Mouse (Mus musculus): ENCODE measurements around the gene Sypl2. TPM values are rescaled to one million over a fixed set of nuclear protein-coding genes. Genes with fewer than 3 reads are reported as not detected.

Sypl2 gene
- total and polyA plus RNA-seq, 3 experiments: not detected

DNA sequence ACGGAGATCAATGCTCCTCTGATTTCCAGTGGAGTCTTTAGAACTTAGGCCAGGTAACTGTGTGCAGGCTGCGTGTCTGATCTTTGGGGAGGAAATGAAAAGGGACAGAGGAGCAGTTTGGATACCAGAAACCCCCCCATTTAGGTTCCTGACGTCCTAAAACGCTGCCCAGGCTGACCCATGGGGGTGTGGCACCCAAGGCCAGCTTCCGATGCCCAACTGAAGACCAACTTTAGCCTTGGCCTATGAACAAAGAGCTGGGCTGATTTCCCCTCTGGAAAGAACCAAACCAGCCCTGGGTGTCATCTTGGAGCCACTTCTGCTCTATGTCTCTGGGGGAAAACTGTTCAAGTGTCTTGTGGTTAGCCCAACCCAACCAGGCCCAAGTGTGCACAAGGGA is 62.4 kb downstream of the Sypl2 start:
- no peaks in the 10 kb centered on the region for H3K4me1 ChIP-seq (ENCODE audit: control insufficient read depth in 1 of 2, insufficient read depth in 2 of 2, low read length in 2 of 2)
- no peak for DNase-seq (ENCODE audit: low read depth, low spot score)
- no peak overlapping the region for H3K4me3 ChIP-seq (ENCODE audit: control insufficient read depth in 1 of 2, insufficient read depth in 1 of 2, low read depth in 2 of 2, low read length in 2 of 2)
- no peaks in the 10 kb centered on the region for H3K36me3 ChIP-seq (ENCODE audit: control insufficient read depth in 1 of 2, insufficient read depth in 2 of 2, low read length in 2 of 2)
- H3K9ac ChIP-seq (ENCODE audit: control insufficient read depth, low read depth, low read length, poor library complexity, severe bottlenecking): no peak overlapping the region
- H3K9me3 ChIP-seq (replicated peaks; ENCODE audit: insufficient read depth, low read length): no peaks in the 10 kb centered on the region
- peaks cover 4 to 13% of the 10 kb centered on the region in 2 experiments; a peak in 3 of 4 replicates for H3K27me3 ChIP-seq (ENCODE audit: control insufficient read depth in 1 of 2, insufficient read depth in 2 of 2, low read length in 2 of 2)
- no peak for TF ChIP-seq ZNF384 (IDR thresholded peaks at IDR 0.05; ENCODE audit: low read depth, low read length)
- no peak for TF ChIP-seq KAT2A (conservative IDR thresholded peaks at IDR 0.05; ENCODE audit: low read depth, low read length)
- TF ChIP-seq POLR2A (IDR thresholded peaks at IDR 0.05; ENCODE audit: control insufficient read depth in 1 of 2, insufficient read depth in 1 of 2, low read depth in 1 of 2, low read length in 2 of 2, poor library complexity in 1 of 2): no peak
- TF ChIP-seq ETS1 (IDR thresholded peaks at IDR 0.05; ENCODE audit: low read depth, low read length): no peak
- TF ChIP-seq EP300 (IDR thresholded peaks at IDR 0.05; ENCODE audit: low read depth in 1 of 2, low read length in 2 of 2): no peak
- TF ChIP-seq POLR2AphosphoS2 (IDR thresholded peaks at IDR 0.05; ENCODE audit: low read length): no peak
- H3K79me2 ChIP-seq (ENCODE audit: control insufficient read depth, insufficient read depth, low read length, poor library complexity): no peaks in the 10 kb centered on the region
- no peak overlapping the region for H3K27ac ChIP-seq (ENCODE audit: control insufficient read depth, low read depth, low read length)

Other genes with a start within 250 kb of the Sypl2 start
- not detected in 2 replicates for gene Gstm2, start 240.2 kb downstream of the Sypl2 start, total RNA-seq (2012; rRNA removed)
- not detected for gene Gstm2, start 240.2 kb downstream of the Sypl2 start, polyA plus RNA-seq (2012; ENCODE audit: insufficient read depth in 1 of 2, insufficient read length in 2 of 2, low read depth in 1 of 2, low replicate concordance in 2 of 2, missing spikeins in 1 of 2)
- gene Gstm1, start 208.7 kb downstream of the Sypl2 start, total RNA-seq (2012; rRNA removed): 0.20 and 0.31 TPM in 2 replicates
- gene Gstm1, start 208.7 kb downstream of the Sypl2 start, polyA plus RNA-seq (2012; ENCODE audit: insufficient read depth in 1 of 2, insufficient read length in 2 of 2, low read depth in 1 of 2, low replicate concordance in 2 of 2, missing spikeins in 1 of 2): 1 to 10 TPM in 1 of 2 experiments, not detected in 1; 6.7 TPM
- gene Gstm4, start 181.8 kb downstream of the Sypl2 start, total RNA-seq (2012; rRNA removed): 1.3 and 1.4 TPM in 2 replicates
- 1 to 10 TPM in 1 of 2 experiments, not detected in 1; 7.4 TPM for gene Gstm4, start 181.8 kb downstream of the Sypl2 start, polyA plus RNA-seq (2012; ENCODE audit: insufficient read depth in 1 of 2, insufficient read length in 2 of 2, low read depth in 1 of 2, low replicate concordance in 2 of 2, missing spikeins in 1 of 2)
- gene Ampd2, start 140.0 kb downstream of the Sypl2 start, total RNA-seq (2012; rRNA removed): 54.9 and 69.1 TPM in 2 replicates
- 100 to 1,000 TPM in 1 of 2 experiments, not detected in 1; 201 TPM for gene Ampd2, start 140.0 kb downstream of the Sypl2 start, polyA plus RNA-seq (2012; ENCODE audit: insufficient read depth in 1 of 2, insufficient read length in 2 of 2, low read depth in 1 of 2, low replicate concordance in 2 of 2, missing spikeins in 1 of 2)
- 4.7 and 6.4 TPM in 2 replicates for gene Gnat2, start 133.9 kb downstream of the Sypl2 start, total RNA-seq (2012; rRNA removed)
- gene Gnat2, start 133.9 kb downstream of the Sypl2 start, polyA plus RNA-seq (2012; ENCODE audit: insufficient read depth in 1 of 2, insufficient read length in 2 of 2, low read depth in 1 of 2, low replicate concordance in 2 of 2, missing spikeins in 1 of 2): 10 to 100 TPM in 1 of 2 experiments, not detected in 1; 12.4 TPM
- 92.1 and 111 TPM in 2 replicates for gene Gnai3, start 80.5 kb downstream of the Sypl2 start, total RNA-seq (2012; rRNA removed)
- 10 to 100 TPM; 74.2 to 96.4 TPM for gene Gnai3, start 80.5 kb downstream of the Sypl2 start, polyA plus RNA-seq (2012; ENCODE audit: insufficient read depth in 1 of 2, insufficient read length in 2 of 2, low read depth in 1 of 2, low replicate concordance in 2 of 2, missing spikeins in 1 of 2)
- 0.04 and 0.07 TPM in 2 replicates for gene Gpr61, start 71.8 kb downstream of the Sypl2 start, total RNA-seq (2012; rRNA removed)
- gene Gpr61, start 71.8 kb downstream of the Sypl2 start, polyA plus RNA-seq (2012; ENCODE audit: insufficient read depth in 1 of 2, insufficient read length in 2 of 2, low read depth in 1 of 2, low replicate concordance in 2 of 2, missing spikeins in 1 of 2): under 1 TPM in 1 of 2 experiments, not detected in 1; 0.07 TPM
- 3.7 and 4.6 TPM in 2 replicates for gene Amigo1, start 40.3 kb downstream of the Sypl2 start, total RNA-seq (2012; rRNA removed)
- gene Amigo1, start 40.3 kb downstream of the Sypl2 start, polyA plus RNA-seq (2012; ENCODE audit: insufficient read depth in 1 of 2, insufficient read length in 2 of 2, low read depth in 1 of 2, low replicate concordance in 2 of 2, missing spikeins in 1 of 2): 1 to 10 TPM in 1 of 2 experiments, not detected in 1; 9.5 TPM
- 2.9 and 3.6 TPM in 2 replicates for gene Cyb561d1, start 25.4 kb downstream of the Sypl2 start, total RNA-seq (2012; rRNA removed)
- 1 to 10 TPM in 1 of 2 experiments, not detected in 1; 5.9 TPM for gene Cyb561d1, start 25.4 kb downstream of the Sypl2 start, polyA plus RNA-seq (2012; ENCODE audit: insufficient read depth in 1 of 2, insufficient read length in 2 of 2, low read depth in 1 of 2, low replicate concordance in 2 of 2, missing spikeins in 1 of 2)
- 4.4 and 5.6 TPM in 2 replicates for gene Atxn7l2, start 15.7 kb downstream of the Sypl2 start, total RNA-seq (2012; rRNA removed)
- gene Atxn7l2, start 15.7 kb downstream of the Sypl2 start, polyA plus RNA-seq (2012; ENCODE audit: insufficient read depth in 1 of 2, insufficient read length in 2 of 2, low read depth in 1 of 2, low replicate concordance in 2 of 2, missing spikeins in 1 of 2): 10 to 100 TPM in 1 of 2 experiments, not detected in 1; 14.6 TPM
- gene Psma5, start 30.3 kb upstream of the Sypl2 start, total RNA-seq (2012; rRNA removed): 353 and 414 TPM in 2 replicates
- gene Psma5, start 30.3 kb upstream of the Sypl2 start, polyA plus RNA-seq (2012; ENCODE audit: insufficient read depth in 1 of 2, insufficient read length in 2 of 2, low read depth in 1 of 2, low replicate concordance in 2 of 2, missing spikeins in 1 of 2): 100 to 1,000 TPM in 1 of 2 experiments, not detected in 1; 429 TPM
- gene Sort1, start 57.4 kb upstream of the Sypl2 start, total RNA-seq (2012; rRNA removed): 10.2 and 12.3 TPM in 2 replicates
- 10 to 100 TPM; 22.7 to 28.3 TPM for gene Sort1, start 57.4 kb upstream of the Sypl2 start, polyA plus RNA-seq (2012; ENCODE audit: insufficient read depth in 1 of 2, insufficient read length in 2 of 2, low read depth in 1 of 2, low replicate concordance in 2 of 2, missing spikeins in 1 of 2)
- gene Mybphl, start 138.3 kb upstream of the Sypl2 start, total RNA-seq (2012; rRNA removed): not detected in 2 replicates
- not detected for gene Mybphl, start 138.3 kb upstream of the Sypl2 start, polyA plus RNA-seq (2012; ENCODE audit: insufficient read depth in 1 of 2, insufficient read length in 2 of 2, low read depth in 1 of 2, low replicate concordance in 2 of 2, missing spikeins in 1 of 2)
- gene Psrc1, start 157.2 kb upstream of the Sypl2 start, total RNA-seq (2012; rRNA removed): 12.5 and 14.6 TPM in 2 replicates
- 10 to 100 TPM in 1 of 2 experiments, not detected in 1; 37.3 TPM for gene Psrc1, start 157.2 kb upstream of the Sypl2 start, polyA plus RNA-seq (2012; ENCODE audit: insufficient read depth in 1 of 2, insufficient read length in 2 of 2, low read depth in 1 of 2, low replicate concordance in 2 of 2, missing spikeins in 1 of 2)
- gene Celsr2, start 188.9 kb upstream of the Sypl2 start, total RNA-seq (2012; rRNA removed): not detected in 2 replicates
- gene Celsr2, start 188.9 kb upstream of the Sypl2 start, polyA plus RNA-seq (2012; ENCODE audit: insufficient read depth in 1 of 2, insufficient read length in 2 of 2, low read depth in 1 of 2, low replicate concordance in 2 of 2, missing spikeins in 1 of 2): under 1 TPM in 1 of 2 experiments, not detected in 1; 0.04 TPM
- gene Sars, start 218.6 kb upstream of the Sypl2 start, total RNA-seq (2012; rRNA removed): 202 and 283 TPM in 2 replicates
- gene Sars, start 218.6 kb upstream of the Sypl2 start, polyA plus RNA-seq (2012; ENCODE audit: insufficient read depth in 1 of 2, insufficient read length in 2 of 2, low read depth in 1 of 2, low replicate concordance in 2 of 2, missing spikeins in 1 of 2): 100 to 1,000 TPM in 1 of 2 experiments, not detected in 1; 337 TPM